In the genomic region with DNA sequence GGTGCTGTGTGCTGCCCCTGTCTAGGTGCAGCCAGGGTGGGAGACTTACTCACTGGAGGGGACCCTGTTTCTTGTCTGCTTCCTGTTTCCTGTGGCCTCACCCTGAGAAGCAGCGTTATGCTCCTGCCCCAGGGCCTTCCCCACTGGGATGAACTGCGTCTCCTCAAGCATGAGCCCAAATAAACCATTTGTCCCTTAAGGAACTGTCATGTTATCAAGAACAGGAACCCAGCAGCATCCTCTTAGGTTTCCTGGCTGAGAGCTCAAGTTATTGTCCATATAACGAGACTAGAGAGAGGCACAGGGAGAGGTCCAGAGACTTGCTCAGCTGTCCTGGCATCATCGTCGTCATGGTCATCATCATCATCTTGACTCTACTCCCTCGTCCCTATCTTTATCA, we compare ENCODE assay signal across 28 mouse cellular contexts. TPM values are rescaled to one million over a fixed set of nuclear protein-coding genes. Genes with fewer than 3 reads are reported as not detected.
DNase-seq lines count a peak whose midpoint lies in the region; ATAC-seq lines count a peak whose summit lies in the region.
"Had no signal": no experiment of that assay in that cellular context is flagged by ENCODE, and none has a peak within 500 bp of the region (broad histone marks: within the 10 kb centered on the region; RNA-seq: fewer than 3 reads in every experiment).

No protein-coding gene starts in this region.

- no peaks in the 10 kb centered on the region for H3K27me3 ChIP-seq in heart, embryonic 12.5 days (replicated peaks)
- no peaks in the 10 kb centered on the region for H3K27me3 ChIP-seq in liver, embryonic 11.5 days (replicated peaks; ENCODE audit: control insufficient read depth, insufficient read depth, low read length)
- no peaks in the 10 kb centered on the region for H3K27me3 ChIP-seq in liver, embryonic 16.5 days (ENCODE audit: control insufficient read depth, insufficient read depth, low read depth, low read length)
- H3K27me3 ChIP-seq: hindbrain, embryonic 12.5 days; midbrain, embryonic 12.5 days; neural tube, embryonic 12.5 days had no signal

- no peak overlapping the region for H3K4me2 ChIP-seq in heart, embryonic 12.5 days
- H3K4me2 ChIP-seq in liver, embryonic 11.5 days, result no peak overlapping the region
- no peak overlapping the region for H3K4me2 ChIP-seq in liver, embryonic 16.5 days (ENCODE audit: low read depth, low read length)
- H3K4me2 ChIP-seq: hindbrain, embryonic 12.5 days; midbrain, embryonic 12.5 days; neural tube, embryonic 12.5 days had no signal

- H3K36me3 ChIP-seq in heart, embryonic 12.5 days, result peaks cover 30% of the 10 kb centered on the region
- H3K36me3 ChIP-seq in liver, embryonic 11.5 days (ENCODE audit: control insufficient read depth, insufficient read depth, low read length), result no peaks in the 10 kb centered on the region; the same call in 1 of the 2 replicates
- peaks cover 56% of the 10 kb centered on the region for H3K36me3 ChIP-seq in liver, embryonic 16.5 days (ENCODE audit: control insufficient read depth, insufficient read depth)
- H3K36me3 ChIP-seq: embryonic facial prominence, embryonic 10.5 days; hindbrain, embryonic 12.5 days; midbrain, embryonic 12.5 days; neural tube, embryonic 12.5 days had no signal

- H3K9me3 ChIP-seq in heart, embryonic 12.5 days (replicated peaks), result no peaks in the 10 kb centered on the region
- no peaks in the 10 kb centered on the region for H3K9me3 ChIP-seq in liver, embryonic 11.5 days (ENCODE audit: control insufficient read depth, low read length)
- no peaks in the 10 kb centered on the region for H3K9me3 ChIP-seq in liver, embryonic 16.5 days (replicated peaks; ENCODE audit: control insufficient read depth, low read length)
- H3K9me3 ChIP-seq: embryonic facial prominence, embryonic 10.5 days; hindbrain, embryonic 12.5 days; midbrain, embryonic 12.5 days; neural tube, embryonic 12.5 days had no signal

- intact Hi-C loops in left cerebral cortex, postnatal 4 days (cut with DNase I), result no loop called here

- 48% methylated on average over 6 of the region's 6 CpGs for WGBS in heart, embryonic 12.5 days
- WGBS in liver, embryonic 11.5 days, result 62% methylated on average over 6 of the region's 6 CpGs
- WGBS in liver, embryonic 16.5 days (ENCODE audit: insufficient replicate concordance), result 61% methylated on average over 6 of the region's 6 CpGs

- no peak overlapping the region for H3K9ac ChIP-seq in heart, embryonic 12.5 days
- 0 out of 2 replicates have a peak overlapping the region, but pooled peaks have one; percentile 5 for H3K9ac ChIP-seq in liver, embryonic 11.5 days (ENCODE audit: low read depth, low read length)
- H3K9ac ChIP-seq in liver, embryonic 16.5 days (ENCODE audit: low read depth, low read length), result no peak overlapping the region
- H3K9ac ChIP-seq: hindbrain, embryonic 12.5 days; liver, embryonic 14.5 days; midbrain, embryonic 12.5 days; neural tube, embryonic 12.5 days had no signal

- peaks cover 32% of the 10 kb centered on the region for H3K4me1 ChIP-seq in heart, embryonic 12.5 days (replicated peaks)
- peaks cover 29% of the 10 kb centered on the region for H3K4me1 ChIP-seq in liver, embryonic 11.5 days (replicated peaks; ENCODE audit: control insufficient read depth, insufficient read depth, low read length)
- H3K4me1 ChIP-seq in liver, embryonic 16.5 days (ENCODE audit: control insufficient read depth, low read depth, low read length), result peaks cover 54% of the 10 kb centered on the region
- H3K4me1 ChIP-seq: midbrain, embryonic 12.5 days had no signal

- ATAC-seq in heart, embryonic 12.5 days (ENCODE audit: insufficient number of reproducible peaks, low FRiP score), result 0 out of 2 replicates have a peak, but pooled peaks have one; percentile 9
- ATAC-seq in liver, embryonic 11.5 days (replicated peaks; ENCODE audit: low FRiP score), result no peak
- peak; percentile 25 for ATAC-seq in granulocyte monocyte progenitor cell, adult 5-6 weeks (replicated peaks; ENCODE audit: poor library complexity, severe bottlenecking)
- no peak for ATAC-seq in liver, embryonic 16.5 days (ENCODE audit: low read depth)
- ATAC-seq: forebrain, embryonic 16.5 days; lung, postnatal 0 days had no signal

- H3K4me3 ChIP-seq in heart, embryonic 12.5 days, result no peak overlapping the region
- H3K4me3 ChIP-seq in liver, embryonic 11.5 days (ENCODE audit: low read depth, low read length), result no peak overlapping the region
- no peak overlapping the region for H3K4me3 ChIP-seq in liver, embryonic 16.5 days (ENCODE audit: low read depth, low read length)
- H3K4me3 ChIP-seq: embryonic facial prominence, embryonic 10.5 days; hindbrain, embryonic 12.5 days; midbrain, embryonic 12.5 days; neural tube, embryonic 12.5 days had no signal

- no peak for DNase-seq in heart, adult 9 months (ENCODE audit: low spot score in 2 of 2)
- no peak for DNase-seq in liver, embryonic 11.5 days (ENCODE audit: low spot score)
- DNase-seq in liver, result no peak
- DNase-seq in left cerebral cortex, postnatal 4 days, result no peak
- DNase-seq: adrenal gland, postnatal 36 days; cerebellum, adult 9-11 months; gastrocnemius, postnatal 14 days; kidney, adult 11 months; kidney, postnatal 10 days; right cerebral cortex, postnatal 14 days; thymus, postnatal 14 days had no signal

- H3K27ac ChIP-seq in heart, embryonic 12.5 days (ENCODE audit: poor library complexity, severe bottlenecking), result no peak overlapping the region
- peak overlapping the region; percentile 32; the same call in 1 of the 2 replicates for H3K27ac ChIP-seq in liver, embryonic 11.5 days (ENCODE audit: low read depth, low read length)
- 0 out of 2 replicates have a peak overlapping the region, but pooled peaks have one; percentile 32 for H3K27ac ChIP-seq in liver, embryonic 16.5 days (ENCODE audit: low read length)
- H3K27ac ChIP-seq: embryonic facial prominence, embryonic 10.5 days; hindbrain, embryonic 12.5 days; liver, embryonic 14.5 days; macrophage; midbrain, embryonic 12.5 days; neural tube, embryonic 12.5 days; stomach, postnatal 0 days had no signal

RNA-seq across cellular contexts. Expression of gene Art4, which starts 7.3 kb away (rescaled TPM):
- 21.8 and 22.5 TPM in 2 replicates for polyA plus RNA-seq in heart, embryonic 12.5 days (2016; fragmentation: Nextera tagmentation; extraction: Ambion mirVana)
- polyA plus RNA-seq in liver, embryonic 11.5 days (2014; fragmentation: Nextera tagmentation; extraction: Ambion mirVana), result 8.7 and 11.1 TPM in 2 replicates
- 0.64 TPM in 1 of 2 replicates, not detected in the other for total RNA-seq in granulocyte monocyte progenitor cell, adult 5-6 weeks (2014; fragmentation: Nextera tagmentation)
- 1.2 and 1.6 TPM in 2 replicates for total RNA-seq in granulocyte monocyte progenitor cell, adult 5-6 weeks (2017)
- 28.1 and 28.3 TPM in 2 replicates for polyA plus RNA-seq in liver, embryonic 16.5 days (2015; fragmentation: Nextera tagmentation; extraction: Ambion mirVana)
- total RNA-seq in left cerebral cortex, postnatal 4 days (2021), result not detected
- total RNA-seq: ES-E14; layer of hippocampus, adult 18-20 months; layer of hippocampus, postnatal 14 days had no signal
- polyA plus RNA-seq: macrophage had no signal

RNA-seq across cellular contexts. Expression of gene Smco3, which starts 15.0 kb away (rescaled TPM):
- polyA plus RNA-seq in heart, embryonic 12.5 days (2016; fragmentation: Nextera tagmentation; extraction: Ambion mirVana), result not detected in 2 replicates
- not detected in 2 replicates for polyA plus RNA-seq in liver, embryonic 11.5 days (2014; fragmentation: Nextera tagmentation; extraction: Ambion mirVana)
- total RNA-seq in granulocyte monocyte progenitor cell, adult 5-6 weeks (2014; fragmentation: Nextera tagmentation), result not detected in 2 replicates
- total RNA-seq in granulocyte monocyte progenitor cell, adult 5-6 weeks (2017), result 0.21 and 1.8 TPM in 2 replicates
- polyA plus RNA-seq in liver, embryonic 16.5 days (2015; fragmentation: Nextera tagmentation; extraction: Ambion mirVana), result not detected in 2 replicates
- total RNA-seq in left cerebral cortex, postnatal 4 days (2021), result 1 to 10 TPM; 2.3 to 3.2 TPM
- total RNA-seq: ES-E14 had no signal
- polyA plus RNA-seq: embryonic facial prominence, embryonic 10.5 days; heart, embryonic 14.5 days; limb, embryonic 11.5 days had no signal

RNA-seq across cellular contexts. Expression of gene Wbp11, which starts 22.2 kb away (rescaled TPM):
- polyA plus RNA-seq in heart, embryonic 12.5 days (2016; fragmentation: Nextera tagmentation; extraction: Ambion mirVana), result 90.5 and 91.8 TPM in 2 replicates
- polyA plus RNA-seq in liver, embryonic 11.5 days (2014; fragmentation: Nextera tagmentation; extraction: Ambion mirVana), result 165 and 168 TPM in 2 replicates
- total RNA-seq in granulocyte monocyte progenitor cell, adult 5-6 weeks (2014; fragmentation: Nextera tagmentation), result 139 and 168 TPM in 2 replicates
- 53.9 and 58.5 TPM in 2 replicates for total RNA-seq in granulocyte monocyte progenitor cell, adult 5-6 weeks (2017)
- 46.1 and 47.3 TPM in 2 replicates for polyA plus RNA-seq in liver, embryonic 16.5 days (2015; fragmentation: Nextera tagmentation; extraction: Ambion mirVana)
- 100 to 1,000 TPM in 1 of 2 experiments, 10 to 100 TPM in 1; 97.6 to 104 TPM for total RNA-seq in left cerebral cortex, postnatal 4 days (2021)

RNA-seq across cellular contexts. Expression of gene BC049715, which starts 22.8 kb away (rescaled TPM):
- polyA plus RNA-seq in heart, embryonic 12.5 days (2016; fragmentation: Nextera tagmentation; extraction: Ambion mirVana), result 1.5 and 2.0 TPM in 2 replicates
- polyA plus RNA-seq in liver, embryonic 11.5 days (2014; fragmentation: Nextera tagmentation; extraction: Ambion mirVana), result 2.3 and 2.6 TPM in 2 replicates
- total RNA-seq in granulocyte monocyte progenitor cell, adult 5-6 weeks (2014; fragmentation: Nextera tagmentation), result 3.3 and 3.9 TPM in 2 replicates
- total RNA-seq in granulocyte monocyte progenitor cell, adult 5-6 weeks (2017), result 1.1 and 2.8 TPM in 2 replicates
- polyA plus RNA-seq in liver, embryonic 16.5 days (2015; fragmentation: Nextera tagmentation; extraction: Ambion mirVana), result 0.59 and 0.98 TPM in 2 replicates
- 1 to 10 TPM; 2.0 to 2.6 TPM for total RNA-seq in left cerebral cortex, postnatal 4 days (2021)

RNA-seq across cellular contexts. Expression of gene Mgp, which starts 25.4 kb away (rescaled TPM):
- polyA plus RNA-seq in heart, embryonic 12.5 days (2016; fragmentation: Nextera tagmentation; extraction: Ambion mirVana), result 139 TPM in 2 replicates
- polyA plus RNA-seq in liver, embryonic 11.5 days (2014; fragmentation: Nextera tagmentation; extraction: Ambion mirVana), result 7.7 and 8.2 TPM in 2 replicates
- not detected in 2 replicates for total RNA-seq in granulocyte monocyte progenitor cell, adult 5-6 weeks (2014; fragmentation: Nextera tagmentation)
- total RNA-seq in granulocyte monocyte progenitor cell, adult 5-6 weeks (2017), result not detected in 2 replicates
- 3.3 and 4.8 TPM in 2 replicates for polyA plus RNA-seq in liver, embryonic 16.5 days (2015; fragmentation: Nextera tagmentation; extraction: Ambion mirVana)
- total RNA-seq in left cerebral cortex, postnatal 4 days (2021), result 10 to 100 TPM; 16.3 to 19.2 TPM
- total RNA-seq: ES-E14 had no signal
- polyA plus RNA-seq: macrophage had no signal

Comparison
In these comparisons a context has a peak if more than half of its experiments do, and no peak if none do; other contexts are left out.
1. ATAC-seq: peak in heart, embryonic 12.5 days (single experiment) and granulocyte monocyte progenitor cell, adult 5-6 weeks (single experiment); none in liver, embryonic 11.5 days (single experiment) and liver, embryonic 16.5 days (single experiment).